Mouse (Mus musculus) ES-E14 (cell line): ENCODE measurements around the gene Chn2. TPM values are rescaled to one million over a fixed set of nuclear protein-coding genes. Genes with fewer than 3 reads are reported as not detected.

Source experiments
- DNase-seq: peaks from one replicate; pipeline ENCODE4 v3.0.0-alpha.2; 2013; ENCODE audit warnings: low read depth, low spot score
- H3K27ac ChIP-seq: 2 replicates; pipeline ENCODE4 v1.5.1; 2012; ENCODE audit warnings: low read depth, mild to moderate bottlenecking, low read length, moderate library complexity, mixed read lengths; ENCODE audit not compliant: poor library complexity, insufficient read depth, severe bottlenecking
- H3K36me3 ChIP-seq: 2 replicates; pipeline ENCODE4 v1.6.1; 2012; ENCODE audit warnings: mild to moderate bottlenecking, low read length, moderate library complexity, mixed read lengths; ENCODE audit not compliant: control insufficient read depth, poor library complexity, insufficient read depth, severe bottlenecking
- H3K4me1 ChIP-seq, 2 experiments: fragments of 150-350 bp in 1 of 2; sonication (generic) in 1 of 2; 2 replicates each; pipeline ENCODE4 v1.6.1; 2012; ENCODE audit warnings: low read length in 2 of 2, mild to moderate bottlenecking in 1 of 2, mixed read lengths in 1 of 2; ENCODE audit not compliant: control insufficient read depth in 2 of 2, insufficient read depth in 2 of 2, poor library complexity in 1 of 2
- H3K4me3 ChIP-seq, 2 experiments: fragments of 150-350 bp in 1 of 2; sonication (generic) in 1 of 2; 2 replicates each; pipeline ENCODE4 v1.5.1; 2012; ENCODE audit warnings: low read length in 2 of 2, low read depth in 1 of 2, mild to moderate bottlenecking in 1 of 2, mixed read lengths in 1 of 2; ENCODE audit not compliant: insufficient read depth in 1 of 2, poor library complexity in 1 of 2, severe bottlenecking in 1 of 2
- H3K9ac ChIP-seq: 2 replicates; pipeline ENCODE4 v1.6.1; 2012; ENCODE audit warnings: low read depth, mild to moderate bottlenecking, low read length, mixed read lengths; ENCODE audit not compliant: poor library complexity, insufficient read depth, severe bottlenecking
- H3K9me3 ChIP-seq: fragments of 150-350 bp; sonication (generic); 2 replicates; pipeline ENCODE4 v1.6.1; 2012; ENCODE audit warnings: low read depth, mild to moderate bottlenecking, low read length; ENCODE audit not compliant: control insufficient read depth, insufficient read depth
- CHD2 ChIP-seq: IDR thresholded peaks from 2 replicates; pipeline ENCODE4 v1.6.1; 2014; ENCODE audit warnings: mild to moderate bottlenecking, low read depth, low read length, inconsistent platforms
- HCFC1 ChIP-seq: IDR thresholded peaks from 2 replicates; pipeline ENCODE4 v1.6.1; 2012; ENCODE audit warnings: low read length, inconsistent platforms, borderline replicate concordance; ENCODE audit not compliant: insufficient read depth
- MAFK ChIP-seq: IDR thresholded peaks from 2 replicates; pipeline ENCODE4 v1.6.1; 2014; ENCODE audit warnings: mild to moderate bottlenecking, low read depth, low read length, inconsistent platforms; ENCODE audit not compliant: insufficient read depth
- ZC3H11A ChIP-seq: IDR thresholded peaks from 2 replicates; pipeline ENCODE4 v1.6.1; 2012; ENCODE audit warnings: low read depth, mild to moderate bottlenecking, inconsistent platforms, low read length, borderline replicate concordance
- ZNF384 ChIP-seq: IDR thresholded peaks from 2 replicates; pipeline ENCODE4 v1.6.1; 2012; ENCODE audit warnings: low read depth, low read length, inconsistent platforms
- in situ Hi-C, 2 experiments: fragments of 600-800 bp; cut with MboI; formaldehyde crosslinking; loops; one replicate each; pipeline ENCODE4 v1.15.1; 2025; ENCODE audit warnings: low sequenced_read_pairs in 2 of 2, inconsistent platforms in 1 of 2; ENCODE audit not compliant: unreplicated experiment in 2 of 2
- total RNA-seq: library from RNA; depleted of rRNA; stranded (reverse); fragments of 300-350 nt; gene quantifications from 2 replicates; pipeline ENCODE4 v1.2.3, GENCODE M21; 2012; rRNA removed

Gene Chn2
- 5.8 and 7.1 TPM in 2 replicates for total RNA-seq

- H3K9me3 ChIP-seq, result no peaks in the 10 kb centered on the region
- peaks cover 0 to 2% of the 10 kb centered on the region in 2 experiments; a peak in 1 of 4 replicates for H3K4me1 ChIP-seq
- TF ChIP-seq ZNF384 (no peak), ZC3H11A (no peak), HCFC1 (no peak)
- H3K9ac ChIP-seq, result peak within 1 kb of the TSS; percentile 78
- H3K4me3 ChIP-seq, result peak within 1 kb of the TSS; percentile 93
- no peaks in the 10 kb centered on the region for H3K36me3 ChIP-seq
- in situ Hi-C loops, result loop anchor here in 1 of 2 experiments (25.0 kb wide), 1 partner anchor 173 kb away; no protein-coding TSS in a partner anchor
- peak; percentile 59 for DNase-seq
- H3K27ac ChIP-seq, result no peak within 1 kb of the TSS
Observed at GRCm38 (mm10) chr6:54039357-54039804, at the start of gene Chn2. Gene Chn2 (plus strand): TSS chr6:54039554.

GRCm38 (mm10) chr6:53992386-53992785, 47.0 kb upstream of the Chn2 start:
- in situ Hi-C loops, result no loop called here
- Histone ChIP-seq H3K9me3 (no peaks in the 10 kb centered on the region), H3K4me3 (no peak overlapping the region), H3K4me1 (no peaks in the 10 kb centered on the region), H3K36me3 (no peaks in the 10 kb centered on the region), H3K27ac (no peak overlapping the region), H3K9ac (no peak overlapping the region)
- TF ChIP-seq ZC3H11A (no peak), CHD2 (no peak), ZNF384 (no peak), MAFK (no peak), HCFC1 (no peak)
- no peak for DNase-seq

DNA sequence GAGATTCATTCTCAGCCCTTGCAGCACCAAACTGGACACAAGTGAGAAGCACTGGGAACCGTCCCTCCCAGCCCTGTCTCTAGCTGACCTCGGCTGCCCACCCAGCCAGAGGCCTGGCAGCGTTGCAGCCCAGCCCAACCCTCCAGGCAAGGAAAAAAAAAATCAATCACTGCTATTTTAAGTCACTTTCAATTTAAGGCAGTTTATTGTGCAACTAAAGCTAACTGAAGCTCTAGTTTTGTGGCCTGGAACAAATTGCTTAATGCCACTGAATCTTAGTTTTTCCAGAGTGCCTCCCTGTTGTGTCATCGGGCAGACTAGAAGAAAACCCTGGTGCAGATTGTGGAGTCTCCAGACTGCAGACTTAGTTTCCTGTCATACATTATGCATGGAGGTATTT, 43.8 kb upstream of the Chn2 start:
- no peak for DNase-seq
- TF ChIP-seq HCFC1 (no peak), ZC3H11A (no peak), CHD2 (no peak), MAFK (no peak), ZNF384 (no peak)
- no peaks in the 10 kb centered on the region for H3K4me1 ChIP-seq

DNA sequence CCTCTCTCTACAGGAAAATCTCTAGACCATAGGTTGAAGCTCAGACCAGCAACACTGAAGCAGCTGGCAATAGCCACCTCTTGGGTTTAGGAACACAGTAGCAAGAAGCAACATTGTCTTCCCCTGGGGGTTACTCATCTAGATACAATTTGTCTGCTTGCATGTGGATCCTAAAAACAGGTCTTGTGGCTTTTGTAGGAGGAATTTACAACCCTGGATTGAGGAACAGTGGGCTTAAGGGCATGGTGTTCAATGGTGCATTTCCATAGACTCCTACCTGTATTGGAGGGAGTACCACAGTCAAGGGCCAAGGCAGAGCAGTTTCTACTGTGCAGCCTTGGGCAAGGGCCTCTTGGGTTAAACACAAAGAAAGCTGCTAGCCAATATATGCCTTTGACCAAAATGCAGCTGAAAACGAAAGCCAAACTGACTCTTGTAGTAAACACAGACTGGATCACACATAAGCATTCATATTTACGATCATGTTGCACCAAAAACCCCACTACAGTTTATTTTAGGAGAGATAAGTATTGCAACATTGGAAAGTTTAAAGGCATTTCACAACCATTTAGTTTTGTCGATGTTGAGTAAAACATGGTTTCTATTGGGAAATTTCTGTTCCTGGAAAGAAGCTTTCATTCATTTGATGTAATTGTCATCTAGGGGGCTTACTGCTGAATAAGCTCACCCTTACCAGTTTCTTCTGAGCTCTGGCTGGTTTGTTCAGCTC, 43.0 kb upstream of the Chn2 start:
- Histone ChIP-seq H3K27ac (no peak overlapping the region), H3K36me3 (no peaks in the 10 kb centered on the region), H3K9me3 (no peaks in the 10 kb centered on the region), H3K4me3 (no peak overlapping the region), H3K4me1 (no peaks in the 10 kb centered on the region), H3K9ac (no peak overlapping the region)
- DNase-seq, result no peak
- in situ Hi-C loops, result no loop called here
- TF ChIP-seq HCFC1 (no peak), MAFK (no peak), CHD2 (no peak), ZNF384 (no peak), ZC3H11A (no peak)

More for the DNA sequence above, 43.8 kb upstream of the Chn2 start:
- Histone ChIP-seq H3K9ac (no peak overlapping the region), H3K4me3 (no peak overlapping the region), H3K27ac (no peak overlapping the region), H3K36me3 (no peaks in the 10 kb centered on the region), H3K9me3 (no peaks in the 10 kb centered on the region)
- in situ Hi-C loops, result no loop called here

DNA sequence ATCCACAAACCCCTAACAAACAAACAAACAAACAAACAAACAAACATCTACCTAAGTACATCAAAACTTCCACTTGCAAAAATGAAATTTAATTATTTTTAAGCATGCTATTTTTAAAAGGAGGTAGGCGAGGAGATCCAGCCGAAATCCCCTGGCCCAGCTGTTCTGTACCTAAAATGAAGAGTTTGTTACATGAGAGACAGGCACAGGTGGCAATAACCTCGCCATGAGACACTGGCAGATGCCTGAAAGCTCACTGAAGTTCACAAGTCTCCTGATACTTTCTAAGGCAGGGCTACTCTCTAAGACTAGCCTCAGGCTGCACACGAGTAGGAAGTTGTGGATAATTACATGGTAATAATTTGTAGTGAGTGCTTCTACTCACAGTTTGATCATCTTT, 34.1 kb upstream of the Chn2 start:
- in situ Hi-C loops, result no loop called here
- H3K9me3 ChIP-seq, result no peaks in the 10 kb centered on the region
- H3K36me3 ChIP-seq, result no peaks in the 10 kb centered on the region
- TF ChIP-seq MAFK (no peak), ZC3H11A (no peak), CHD2 (no peak)
- no peak overlapping the region for H3K27ac ChIP-seq
- no peak overlapping the region for H3K9ac ChIP-seq
- no peaks in the 10 kb centered on the region for H3K4me1 ChIP-seq
- no peak overlapping the region for H3K4me3 ChIP-seq
- DNase-seq, result no peak
